Mouse (Mus musculus) MEL (cell line): ENCODE results near the gene Rps6ka4.

ENCODE experiments used
- CTCF ChIP-seq, 3 experiments: IDR thresholded peaks in 2 of 3; conservative IDR thresholded peaks in 1 of 3; 2 replicates each; pipeline ENCODE4 v1.5.1; 2011 to 2012; ENCODE audit warnings: low read length in 3 of 3, low read depth in 2 of 3, mild to moderate bottlenecking in 2 of 3, improper control_type of control experiment in 1 of 3, inconsistent platforms in 1 of 3, mixed read lengths in 1 of 3, moderate library complexity in 1 of 3; ENCODE audit not compliant: control insufficient read depth in 1 of 3, insufficient read depth in 1 of 3, poor library complexity in 1 of 3, severe bottlenecking in 1 of 3
- EP300 ChIP-seq, 2 experiments: IDR thresholded peaks; 2 replicates each; pipeline ENCODE4 v1.6.1; 2011; ENCODE audit warnings: improper control_type of control experiment in 2 of 2, low read length in 2 of 2, low read depth in 1 of 2, mild to moderate bottlenecking in 1 of 2
- ZNF384 ChIP-seq: IDR thresholded peaks from 2 replicates; pipeline ENCODE4 v1.6.1; 2012; ENCODE audit warnings: low read depth, mild to moderate bottlenecking, inconsistent platforms, low read length, improper control_type of control experiment

DNA sequence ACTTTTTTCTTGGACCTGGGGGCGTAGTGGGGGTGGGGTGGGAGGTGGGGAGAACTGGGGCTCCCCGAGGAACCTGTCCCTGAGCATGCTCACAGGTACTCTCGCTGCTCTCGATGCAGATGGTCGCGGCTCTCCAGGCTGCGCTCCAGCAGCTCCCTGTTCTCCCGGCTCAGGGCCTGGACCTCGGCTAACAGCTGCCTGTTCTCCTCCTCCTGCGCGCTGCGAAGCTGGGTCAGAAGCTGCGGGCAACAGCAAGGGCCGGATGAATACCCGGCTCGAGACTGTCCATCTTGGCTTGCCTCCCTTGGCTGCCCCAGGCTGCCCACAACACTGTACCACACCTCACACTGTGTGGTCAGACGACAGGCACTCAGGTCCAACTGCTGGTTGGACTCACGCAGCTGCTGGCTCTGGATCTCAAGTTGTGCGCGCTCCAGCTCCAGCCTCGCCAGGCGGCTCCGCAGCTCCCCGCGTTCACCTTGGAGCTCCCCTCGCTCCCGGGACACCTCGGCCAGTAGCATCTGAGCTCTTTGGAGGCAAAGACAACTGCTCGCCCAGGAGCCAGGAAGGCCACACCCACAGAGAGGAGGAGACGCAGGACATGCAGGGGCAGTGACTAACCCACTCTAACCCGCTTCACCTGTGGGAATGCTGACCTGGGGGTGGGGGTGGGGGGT is 7.5 kb upstream of the Rps6ka4 start:
- TF ChIP-seq CTCF (IDR thresholded peaks at IDR 0.05 in 2 of 3, conservative IDR thresholded peaks at IDR 0.05 in 1 of 3; ENCODE audit: control insufficient read depth in 1 of 3, insufficient read depth in 1 of 3, low read depth in 2 of 3, low read length in 3 of 3, poor library complexity in 1 of 3, severe bottlenecking in 1 of 3) (no peak), EP300 (IDR thresholded peaks at IDR 0.05; ENCODE audit: low read depth in 1 of 2, low read length in 2 of 2) (no peak), ZNF384 (no peak)
